Mouse (Mus musculus) 416B (cell line): ENCODE measurements at regions not wholly inside any gene's neighbourhood (a gene's known extent, or its start where the extent isn't known, plus 50 kb on each side); places are given as distances from the start of the nearest gene placed in this dataset.

ENCODE experiments used
- DNase-seq: peaks from one replicate; pipeline ENCODE4 v3.0.0; 2011; ENCODE audit warnings: low read depth

DNA sequence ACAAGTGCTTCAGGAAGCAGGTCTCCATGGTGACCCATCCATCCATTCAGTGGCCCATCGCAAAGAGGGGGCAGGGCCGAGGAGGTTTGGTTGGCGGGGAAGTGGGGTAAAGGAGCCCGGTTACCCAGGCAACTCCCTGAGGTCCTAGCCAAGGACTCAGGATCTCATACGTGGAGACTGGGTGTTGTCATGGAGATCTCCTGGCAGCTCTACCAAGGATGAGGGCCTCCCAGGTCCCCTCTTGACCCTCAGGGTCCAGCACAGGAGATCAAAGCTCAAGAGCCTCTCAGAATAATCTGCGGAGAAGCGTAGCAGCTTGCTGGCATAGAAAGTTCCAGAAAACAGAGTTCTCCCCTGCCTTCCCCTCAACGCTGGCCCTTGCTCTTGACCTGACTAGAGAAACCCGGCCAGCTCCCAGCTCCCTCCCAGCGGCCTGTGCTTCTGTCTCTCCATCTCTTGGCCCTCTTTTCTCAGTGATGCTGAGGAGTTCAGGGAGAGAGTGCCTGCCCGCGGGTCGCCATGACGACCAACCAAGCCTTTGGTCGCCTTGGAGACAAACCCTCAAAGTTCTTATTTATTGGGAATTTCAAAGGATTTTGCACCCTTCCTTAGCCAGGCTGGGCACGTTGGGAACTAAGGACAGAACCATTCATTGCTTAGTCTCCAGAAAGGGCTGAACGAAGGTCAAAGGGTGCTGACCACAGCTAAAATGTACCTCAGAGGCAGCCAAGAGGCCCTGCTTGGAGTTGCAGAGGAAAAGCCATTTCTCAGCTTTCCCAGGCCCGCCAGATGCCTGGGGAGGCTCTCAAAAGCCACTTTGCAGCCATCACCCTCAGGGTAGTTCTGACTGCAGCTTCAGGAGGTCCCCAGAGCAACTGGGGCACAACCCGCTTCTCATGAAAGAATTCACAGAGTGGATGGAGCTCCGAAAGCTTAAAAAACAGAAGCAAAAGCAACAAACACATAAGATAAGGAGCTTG is 60.0 kb downstream of the Ubiad1 start:
- no peak for DNase-seq

DNA sequence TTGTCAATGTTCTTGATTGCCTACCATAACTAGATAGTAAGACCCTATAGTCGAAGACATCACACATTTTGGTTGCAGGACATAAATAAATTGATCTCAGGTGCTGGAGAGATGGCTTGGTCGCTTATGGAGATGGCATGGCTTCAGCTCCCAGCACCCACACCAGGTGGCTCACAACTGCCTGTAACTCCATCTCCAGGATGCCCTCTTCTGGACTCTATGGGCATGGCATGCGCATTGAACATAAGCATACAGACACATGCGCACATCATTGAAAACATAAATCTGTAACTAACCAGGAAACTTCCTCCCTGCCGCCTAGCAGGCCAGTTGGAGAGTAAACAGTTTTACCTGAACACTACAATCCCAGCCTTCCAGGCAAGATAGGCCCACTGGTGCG is 64.0 kb downstream of the Ubiad1 start:
- peak; percentile 20 for DNase-seq

DNA sequence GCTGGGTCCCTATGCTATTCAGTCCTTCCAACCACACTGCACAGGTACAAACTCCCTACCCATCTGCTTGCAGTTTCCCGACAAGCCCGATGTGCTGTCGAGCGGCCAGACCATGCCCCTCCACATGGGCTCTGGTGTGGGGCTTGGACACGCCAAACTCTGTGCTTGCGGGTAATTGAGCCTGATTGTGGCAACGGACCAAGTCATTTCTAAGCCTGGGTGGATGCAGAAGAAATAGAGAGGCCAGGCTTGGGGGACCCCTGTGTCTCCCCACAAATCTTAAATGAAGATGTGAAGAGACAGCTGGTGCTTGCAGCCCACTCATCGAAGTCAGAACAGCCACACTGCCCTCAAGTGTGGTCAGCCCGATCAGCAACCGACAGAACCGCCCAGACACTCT is 66.1 kb downstream of the Ubiad1 start:
- DNase-seq, result no peak

DNA sequence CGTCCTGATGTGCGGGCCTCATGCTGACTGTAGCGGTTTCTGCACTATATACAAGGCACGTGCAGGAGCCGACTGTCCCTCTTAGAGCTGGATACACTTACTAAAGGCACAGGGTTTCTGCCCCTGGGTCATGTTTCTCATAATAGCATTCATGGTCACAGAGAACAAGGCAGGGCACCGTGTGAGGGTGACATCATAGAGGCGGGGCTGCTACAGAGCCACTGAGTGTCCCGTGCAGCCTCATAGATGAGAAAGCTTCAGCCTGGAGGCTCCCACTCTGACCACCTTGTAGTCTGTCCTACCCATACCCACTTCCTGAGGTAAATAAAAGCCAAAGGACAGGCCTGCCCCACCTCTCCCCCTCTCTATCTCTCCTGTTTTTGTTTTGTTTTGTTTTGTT is 67.2 kb downstream of the Ubiad1 start:
- DNase-seq, result no peak

DNA sequence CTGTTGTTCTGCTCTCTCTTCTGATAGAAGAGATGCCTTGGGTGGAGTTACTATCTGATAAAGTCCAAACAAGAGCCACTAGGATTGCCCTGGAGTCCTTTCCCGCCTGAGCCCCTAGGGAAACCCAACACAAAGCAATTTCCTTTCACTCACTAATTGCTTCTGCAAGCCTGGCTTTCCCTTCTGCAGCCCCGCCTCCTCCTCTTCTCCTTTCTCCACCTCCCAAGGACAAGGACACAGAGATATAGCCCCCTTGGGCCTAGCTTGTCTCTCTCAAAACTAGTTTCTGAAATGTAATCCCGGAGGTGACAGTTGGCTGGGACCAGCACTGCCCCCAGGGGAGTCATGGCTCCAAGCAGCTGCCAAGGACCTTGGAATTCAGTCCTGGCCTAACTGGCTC is 68.1 kb downstream of the Ubiad1 start:
- no peak for DNase-seq

DNA sequence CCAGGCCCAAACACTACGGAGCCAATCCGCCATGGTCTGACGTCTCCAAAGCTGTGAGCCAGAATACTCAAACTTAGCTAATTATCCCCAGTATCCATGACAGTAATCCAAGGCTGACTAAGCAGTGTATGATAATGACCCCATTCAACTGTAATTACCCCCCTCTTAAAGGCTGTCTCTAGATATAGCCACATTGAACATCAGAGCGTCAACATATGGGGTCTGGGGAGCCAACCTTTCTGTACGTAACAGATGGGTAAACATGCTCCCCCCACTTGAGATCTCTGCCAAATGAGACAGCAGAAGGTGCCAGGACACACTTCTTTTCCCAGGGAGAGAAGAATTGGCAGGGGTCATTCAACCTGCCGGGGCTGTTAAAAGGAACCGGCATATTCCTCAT is 73.1 kb downstream of the Ubiad1 start:
- DNase-seq, result no peak

DNA sequence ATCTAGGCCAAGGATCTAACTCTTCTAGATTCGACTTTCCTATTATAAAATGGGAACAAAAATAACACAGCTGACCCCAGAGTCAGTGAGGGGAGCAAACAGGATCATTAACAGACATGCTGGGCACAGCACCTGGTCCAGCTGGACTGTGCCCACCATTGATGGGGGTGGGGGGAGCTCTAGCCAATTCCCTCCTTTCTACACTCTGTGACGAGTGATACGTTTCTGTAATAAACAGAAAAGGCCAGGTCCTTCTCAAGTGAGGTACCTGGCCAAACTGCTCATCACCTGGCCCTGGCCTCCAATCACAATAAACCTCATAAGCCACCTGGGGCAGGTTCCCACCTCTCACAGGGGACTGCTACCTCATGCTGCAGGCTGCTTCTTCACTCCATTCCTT is 76.9 kb downstream of the Ubiad1 start:
- DNase-seq, result no peak

DNA sequence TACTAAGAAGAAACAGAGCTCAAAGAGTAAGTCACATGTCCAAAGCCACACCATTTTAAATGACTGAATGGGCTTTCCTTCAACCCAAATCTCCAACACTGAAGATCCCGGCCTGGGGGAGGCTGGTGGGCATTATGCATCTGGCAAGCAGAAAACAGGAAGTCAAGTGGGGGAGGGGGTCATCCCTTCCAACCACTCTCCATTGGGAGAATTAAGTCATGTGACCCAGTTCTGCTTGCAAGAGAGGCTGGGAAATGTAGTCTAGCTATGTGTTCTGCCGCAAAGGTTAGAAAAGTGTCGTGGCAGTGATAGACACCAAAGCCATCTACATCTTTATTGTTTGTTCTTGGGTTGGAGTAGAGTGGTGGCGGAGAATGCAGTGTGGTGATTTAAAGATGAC is 78.0 kb upstream of the Disp3 start:
- DNase-seq, result no peak

DNA sequence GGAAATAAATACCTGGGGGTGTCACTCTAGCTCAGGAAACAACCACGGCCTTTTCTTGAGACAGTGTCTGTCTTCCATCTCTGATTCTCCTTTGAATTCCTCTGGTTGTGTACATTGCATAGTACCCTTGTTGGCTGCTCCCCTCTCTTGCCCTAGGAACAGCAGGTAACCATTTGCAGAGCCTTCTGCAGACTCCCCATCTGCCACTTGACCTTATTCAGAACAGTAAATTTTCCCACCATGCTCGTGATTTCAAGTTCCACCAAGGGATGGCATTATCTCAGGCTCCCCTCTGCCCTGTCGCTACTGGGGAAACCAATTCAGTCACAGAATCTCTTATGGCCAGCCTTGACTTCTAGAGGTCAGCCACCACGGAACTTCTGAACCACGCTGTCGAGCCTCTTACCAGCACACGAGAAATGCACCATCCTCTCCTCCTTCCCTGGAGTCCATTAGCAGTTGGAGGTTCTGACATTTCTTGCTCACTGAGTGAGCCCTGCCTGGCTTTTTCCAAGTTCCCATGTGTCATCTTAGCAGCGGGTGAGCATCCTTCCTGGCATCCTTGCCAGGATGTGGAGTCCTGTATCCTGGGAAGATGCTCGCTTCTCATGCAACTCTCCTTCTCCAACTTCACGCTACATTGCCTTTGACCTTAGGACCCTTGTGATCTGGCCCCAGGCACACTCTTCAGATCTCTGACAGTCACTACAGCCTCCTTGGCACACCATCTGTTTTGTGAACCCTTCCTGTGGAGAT is 75.8 kb upstream of the Disp3 start:
- no peak for DNase-seq

DNA sequence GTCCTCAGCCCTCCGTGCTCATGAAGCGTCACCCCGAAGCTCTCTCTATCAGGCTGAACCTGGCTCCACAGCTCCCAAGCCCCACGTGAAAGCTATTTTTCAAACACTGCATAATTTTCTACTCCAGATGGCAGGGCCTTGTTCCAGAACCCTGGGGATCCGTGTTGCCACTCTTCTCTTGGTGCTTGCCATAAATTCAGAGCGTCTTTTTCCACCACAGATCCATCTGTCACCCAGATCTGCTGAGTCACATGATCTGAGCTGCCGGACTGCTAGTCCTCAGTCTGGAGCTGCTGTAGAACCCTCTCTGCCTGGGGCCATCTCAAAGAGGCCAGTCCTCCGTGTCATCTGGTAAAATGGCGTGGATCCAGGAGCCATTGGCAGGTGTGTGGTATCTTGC is 73.2 kb upstream of the Disp3 start:
- DNase-seq, result no peak

DNA sequence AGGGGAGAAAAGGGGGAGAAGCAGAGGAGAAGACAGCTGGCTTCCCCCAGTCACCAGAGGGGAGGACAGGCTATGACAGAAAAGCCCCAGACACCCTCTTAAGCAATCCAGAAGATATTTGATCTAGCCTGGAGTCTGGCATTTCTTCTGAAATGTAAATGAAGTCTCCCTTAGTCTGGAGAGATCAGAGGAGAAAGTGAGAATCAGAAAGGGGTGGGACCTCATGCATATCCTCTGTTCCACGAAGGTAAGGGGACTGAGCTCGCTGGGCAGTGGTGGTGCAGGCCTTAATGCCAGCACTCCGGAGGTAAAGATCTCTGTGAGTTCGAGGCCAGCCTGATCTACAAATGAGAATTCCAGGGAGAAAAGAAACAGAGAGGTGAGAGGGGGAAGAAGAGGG is 70.6 kb upstream of the Disp3 start:
- no peak for DNase-seq

DNA sequence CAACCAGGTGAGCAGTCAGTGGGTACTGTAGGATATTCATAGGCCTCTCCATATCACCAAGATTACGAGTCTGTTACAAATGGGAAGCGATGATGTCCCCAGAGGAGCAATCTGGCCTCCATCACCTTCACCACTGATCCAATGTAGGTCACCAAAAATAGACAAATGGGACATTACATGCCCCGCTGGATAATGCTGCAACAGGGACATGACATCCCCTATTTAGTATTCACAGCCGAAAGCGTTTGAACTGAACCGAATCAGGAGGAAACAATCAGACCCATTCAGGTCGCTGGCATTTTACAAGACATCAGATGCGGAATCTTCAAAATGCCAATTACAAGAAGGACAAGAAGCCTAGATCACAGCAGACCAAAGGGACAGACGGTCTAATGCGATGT is 69.5 kb upstream of the Disp3 start:
- DNase-seq, result no peak

DNA sequence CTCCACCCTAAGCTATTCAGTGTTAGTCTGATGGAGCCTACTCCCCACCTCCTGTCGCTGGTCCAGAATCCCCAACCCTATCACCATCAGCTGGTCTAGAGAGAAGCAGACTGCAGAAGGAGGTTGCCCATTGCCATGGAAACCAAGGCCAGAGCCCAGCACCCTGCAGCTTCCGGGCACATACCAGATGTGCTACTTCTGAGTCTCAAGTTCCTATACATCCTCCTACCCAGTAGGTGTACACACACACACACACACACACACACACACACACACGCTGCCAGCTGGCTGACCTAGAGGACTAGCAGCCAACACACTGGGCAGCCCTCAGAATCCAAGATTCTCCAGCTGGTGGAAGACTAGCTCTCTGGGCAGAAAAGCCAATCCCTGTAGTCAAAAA is 68.9 kb upstream of the Disp3 start:
- DNase-seq, result no peak

DNA sequence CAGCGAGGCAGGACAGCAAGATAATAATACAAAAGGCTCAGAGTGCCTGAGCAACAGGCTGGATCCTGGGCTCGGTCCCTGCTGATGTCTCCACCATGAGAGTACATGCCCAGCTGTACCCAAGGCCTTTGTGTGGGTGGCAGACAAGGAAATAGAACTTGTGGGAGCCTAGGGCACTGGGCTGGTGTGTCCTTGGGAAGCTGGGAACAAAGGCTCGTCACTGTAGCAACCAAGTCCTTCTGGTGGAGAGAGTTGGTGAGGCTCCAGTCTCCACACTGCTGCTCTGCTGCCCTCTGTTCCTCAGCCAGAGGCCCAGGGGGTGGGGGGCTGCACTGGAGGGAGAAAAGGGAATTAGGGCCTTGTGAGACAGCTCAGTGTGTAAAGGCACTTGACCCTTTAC is 66.2 kb upstream of the Disp3 start:
- no peak for DNase-seq

DNA sequence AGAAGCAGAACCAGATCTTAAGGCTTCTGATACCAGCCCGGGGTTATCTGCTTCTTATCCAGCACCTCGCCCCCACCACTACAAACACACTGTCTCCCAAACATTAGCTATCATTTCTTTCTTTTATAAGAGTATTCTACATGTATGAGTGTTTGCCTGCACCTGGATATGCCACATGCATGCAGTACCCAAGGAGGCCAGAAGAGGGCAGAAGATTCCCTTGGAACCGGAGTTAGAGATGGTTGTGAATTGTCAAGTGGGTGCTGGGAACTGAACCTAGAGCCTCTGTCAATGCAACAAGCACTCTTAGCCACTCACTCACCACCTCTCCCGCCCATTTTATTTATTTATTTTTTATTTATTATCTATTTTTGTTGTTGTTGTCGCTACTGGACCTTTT is 64.9 kb upstream of the Disp3 start:
- no peak for DNase-seq

DNA sequence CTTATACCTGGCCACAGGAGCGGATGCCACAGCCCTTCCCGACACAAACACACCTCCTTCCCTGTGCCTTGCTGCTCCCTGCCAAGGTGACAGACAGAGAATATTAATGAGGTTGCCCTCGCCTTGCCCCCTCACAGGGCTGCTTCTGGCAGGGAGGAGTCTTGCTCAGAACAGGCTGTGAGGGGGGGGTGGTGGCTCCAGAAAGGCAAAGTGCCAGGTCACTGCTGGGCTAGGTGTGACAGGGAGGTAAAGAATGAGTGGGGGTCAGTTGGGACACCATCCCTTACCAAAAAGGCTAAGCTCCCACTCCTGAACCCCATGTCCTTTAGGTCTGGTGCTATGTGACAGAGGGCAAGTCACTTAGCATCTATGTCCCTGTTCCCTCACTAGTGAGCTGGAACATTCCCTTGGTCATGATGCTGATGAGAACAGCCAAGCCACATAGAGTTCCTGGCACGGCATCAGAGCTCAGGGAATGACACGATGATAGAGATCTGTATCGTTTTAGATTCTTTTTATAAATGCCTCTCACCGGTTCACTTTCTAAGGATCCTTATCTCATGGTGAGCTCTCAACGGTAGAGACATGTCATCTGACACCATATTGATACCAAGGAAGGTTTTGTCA is 53.9 kb upstream of the Disp3 start:
- DNase-seq, result no peak

DNA sequence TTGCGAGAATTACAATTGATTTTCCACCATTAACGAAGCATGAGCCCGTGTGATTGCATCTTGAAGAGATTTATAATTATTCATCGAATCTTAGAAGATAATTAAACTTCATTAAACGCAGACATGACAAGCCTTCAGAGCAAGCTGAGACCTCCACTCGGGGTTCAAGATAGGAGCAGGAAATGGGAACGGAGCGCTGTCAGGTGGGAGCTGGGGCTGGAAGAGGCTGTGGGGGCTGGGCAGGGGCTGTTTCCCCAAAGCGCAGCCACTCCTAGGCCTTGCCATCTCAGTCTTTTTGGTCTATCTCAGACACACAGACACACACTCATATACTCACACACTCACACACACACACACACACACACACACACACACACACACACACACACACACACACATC is 52.6 kb upstream of the Disp3 start:
- no peak for DNase-seq

DNA sequence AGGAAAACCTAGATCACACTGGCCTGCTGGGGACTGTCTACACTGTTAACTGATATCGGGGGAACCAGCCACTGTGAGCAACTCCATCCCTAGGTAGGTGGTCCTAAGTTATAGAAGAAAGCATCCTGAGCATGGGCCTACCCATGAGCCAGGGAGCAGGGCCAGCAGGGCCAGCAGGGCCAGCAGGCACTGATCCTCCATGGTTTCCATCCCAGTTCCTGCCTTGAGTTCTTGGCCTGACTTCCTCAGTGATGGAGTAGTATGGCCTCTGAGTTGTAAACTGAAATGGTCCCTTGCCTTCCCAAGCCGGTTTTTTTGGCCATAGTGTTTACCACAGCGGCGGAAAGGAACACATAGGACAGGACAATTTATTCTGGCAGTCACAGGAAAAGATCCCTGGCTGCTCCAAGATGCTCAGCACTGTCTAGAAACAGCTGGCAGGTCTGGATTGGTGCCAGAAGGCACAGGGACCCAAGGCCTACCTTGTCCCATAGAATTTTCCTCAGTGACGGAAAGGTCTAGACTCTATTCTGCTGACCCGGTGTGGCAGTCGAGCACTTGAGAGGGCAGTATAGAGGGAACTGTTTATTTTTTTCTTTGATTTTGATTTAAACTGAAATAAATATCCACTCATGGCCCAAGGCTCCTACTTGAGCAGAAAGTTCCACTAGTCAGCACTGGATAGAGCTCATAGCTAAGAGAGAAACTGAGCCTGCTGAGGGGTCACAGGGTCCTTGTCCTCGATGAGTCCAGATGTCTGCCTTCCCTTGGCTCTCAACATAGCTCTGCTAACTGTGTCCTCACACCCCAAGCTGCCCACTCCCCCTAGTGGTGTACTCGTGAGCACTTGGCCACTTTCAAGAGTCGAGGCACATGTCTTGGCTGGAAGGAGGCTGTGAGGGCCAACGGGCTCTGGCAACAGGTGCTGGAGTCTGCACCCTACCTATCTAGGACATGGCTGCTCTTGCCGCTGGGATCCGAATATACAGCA is 50.4 kb upstream of the Disp3 start:
- peak; percentile 41 for DNase-seq
